Mouse (Mus musculus) kidney, adult 8-10 months (tissue): ENCODE results near the gene AI987944.

Experiments used
- DNase-seq, 2 experiments: peaks; one replicate each; pipeline ENCODE4 v3.0.0; 2022

AI987944 gene

DNA sequence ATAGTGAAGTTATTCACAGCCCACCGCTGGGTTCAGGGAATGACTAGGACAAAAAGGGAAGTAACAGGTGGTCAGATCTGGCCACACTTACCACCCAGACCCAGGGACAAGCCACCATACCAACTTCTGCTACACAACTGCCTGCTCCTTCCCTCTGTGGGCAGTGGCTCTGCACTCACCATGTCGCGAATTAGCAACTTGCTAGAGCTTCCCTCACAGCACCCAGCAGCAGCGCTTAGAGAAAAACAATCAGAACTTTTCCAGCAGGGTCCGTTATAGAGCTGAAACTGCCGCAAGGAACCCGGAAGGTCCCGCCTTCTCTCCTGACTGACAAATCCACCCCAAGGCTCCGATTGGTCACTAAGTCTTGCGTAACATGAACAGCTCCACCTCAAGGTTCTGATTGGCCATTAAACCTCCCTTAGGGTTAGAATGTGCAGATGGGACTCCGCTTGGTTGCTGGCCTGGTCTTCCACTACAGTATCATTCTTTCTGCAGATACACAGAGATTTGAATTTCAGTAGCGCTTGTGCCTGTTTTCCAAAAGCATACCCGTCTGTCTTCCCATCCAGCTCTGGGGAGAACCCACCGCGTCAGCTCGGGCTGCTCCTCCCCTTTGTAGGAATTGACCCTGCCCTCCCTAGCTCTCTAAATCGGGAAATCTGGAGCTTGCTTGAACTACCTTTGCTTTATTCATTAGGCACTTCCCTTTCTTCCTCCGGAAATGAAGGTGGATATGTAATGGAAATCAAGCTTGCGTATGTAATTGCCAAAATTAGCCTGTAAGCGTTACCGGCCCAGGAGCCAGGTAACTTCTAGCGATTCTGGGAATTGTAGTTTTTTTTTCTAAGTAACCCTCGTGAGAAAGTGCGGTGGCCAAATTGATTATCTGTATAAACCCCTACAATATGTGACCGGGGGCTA lies at the start of gene AI987944:
Gene AI987944 (minus strand): TSS at position 332 of the 924 bp plus-strand sequence.
- DNase-seq, result peak; percentile 85 to 89

DNA sequence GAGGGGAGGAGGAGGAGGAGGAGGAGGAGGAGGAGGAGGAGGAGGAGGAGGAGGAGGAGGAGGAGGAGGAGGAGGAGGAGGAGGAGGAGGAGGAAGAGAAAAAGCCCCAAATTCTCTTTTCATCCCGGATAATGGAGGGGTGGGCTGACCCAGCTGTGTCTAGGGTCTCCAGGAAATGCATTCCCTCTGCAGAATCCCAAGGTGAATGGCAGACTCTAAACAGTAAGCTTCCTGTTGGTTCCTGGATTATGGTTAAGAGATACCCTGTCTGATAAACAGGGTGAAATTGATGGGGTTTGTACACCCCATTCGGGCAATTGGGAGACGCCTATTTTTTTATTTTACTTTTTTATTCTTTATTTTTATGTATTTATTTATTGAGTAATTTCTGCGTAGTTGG lies 951 bp upstream of the AI987944 start:
- DNase-seq, result no peak
